Mouse (Mus musculus) midbrain, postnatal 0 days (tissue): ENCODE measurements around the gene Nat8f7. TPM values are rescaled to one million over a fixed set of nuclear protein-coding genes. Genes with fewer than 3 reads are reported as not detected.
"Not testable (repeated sequence)": the region's sequence is repeated elsewhere in the genome, so short reads cannot be mapped to it uniquely, and the experiment has no call there.

Experiments used
- ATAC-seq: fragments of 200-750 bp; cut with Nextera tagmentation; 2 replicates; pipeline ENCODE4 v1.8.0; 2017; ENCODE audit warnings: moderate number of reproducible peaks, mild to moderate bottlenecking, moderate TSS enrichment, moderate library complexity; ENCODE audit not compliant: low FRiP score
- DNase-seq: peaks from one replicate; pipeline ENCODE4 v3.0.0-alpha.2; 2015; ENCODE audit warnings: low spot score
- H3K27ac ChIP-seq: fragments of 300-500 bp; sonication (generic); 2 replicates; pipeline ENCODE4 v1.5.1; 2014; ENCODE audit warnings: low read depth, mild to moderate bottlenecking, low read length, mixed read lengths
- H3K27me3 ChIP-seq: fragments of 300-500 bp; sonication (generic); 2 replicates; pipeline ENCODE4 v1.6.1; 2014; ENCODE audit warnings: low read length, control low read depth, mixed read lengths; ENCODE audit not compliant: insufficient read depth
- H3K36me3 ChIP-seq: fragments of 300-500 bp; sonication (generic); 2 replicates; pipeline ENCODE4 v1.6.1; 2014; ENCODE audit warnings: low read length, control low read depth, mixed read lengths; ENCODE audit not compliant: insufficient read depth
- H3K4me1 ChIP-seq: fragments of 300-500 bp; sonication (generic); 2 replicates; pipeline ENCODE4 v1.6.1; 2014; ENCODE audit warnings: mild to moderate bottlenecking, control low read depth, antibody characterized with exemption, low read length, mixed read lengths; ENCODE audit not compliant: insufficient read depth
- H3K4me2 ChIP-seq: fragments of 300-500 bp; sonication (generic); 2 replicates; pipeline ENCODE4 v1.6.1; 2014; ENCODE audit warnings: low read depth, mild to moderate bottlenecking, low read length, mixed read lengths; ENCODE audit not compliant: poor library complexity, severe bottlenecking
- H3K4me3 ChIP-seq: fragments of 300-500 bp; sonication (generic); 2 replicates; pipeline ENCODE4 v1.5.1; 2014; ENCODE audit warnings: low read depth, mild to moderate bottlenecking, low read length, moderate library complexity
- H3K9ac ChIP-seq: fragments of 300-500 bp; sonication (generic); replicated peaks from 2 replicates; pipeline ENCODE4 v1.6.1; 2014; ENCODE audit warnings: mild to moderate bottlenecking, low read length, moderate library complexity, mixed read lengths; ENCODE audit not compliant: poor library complexity, severe bottlenecking
- H3K9me3 ChIP-seq: fragments of 300-500 bp; sonication (generic); 2 replicates; pipeline ENCODE4 v1.6.1; 2016; ENCODE audit warnings: low read length, control low read depth
- WGBS: fragments of 180-500 bp; shearing (Covaris S2); extraction: QIAGEN DNeasy Blood & Tissue Kit; methylation state at CpG from one replicate; pipeline ENCODE4 v1.1.7; 2014; 5-methylcytosine and 5-hydroxymethylcytosine counted together
- microRNA-seq: library from miRNA; unstranded; fragments of <30 nt; microRNA quantifications from one replicate; pipeline ENCODE4, GENCODE M21; 2016; ENCODE audit warnings: borderline number of aligned reads
- polyA plus RNA-seq: library from polyadenylated mRNA; unstranded; fragments of >200 nt; fragmentation: Nextera tagmentation; extraction: Ambion mirVana; gene quantifications from 2 replicates; pipeline ENCODE4 v1.2.1, GENCODE M21; 2015
- total RNA-seq: library from RNA; depleted of rRNA; stranded (reverse); fragments of >200 nt; gene quantifications from 2 replicates; pipeline ENCODE4 v1.2.3, GENCODE M21; 2014; rRNA removed

Gene Nat8f7
- total RNA-seq (0.93 TPM in 1 of 2 replicates, not detected in the other), polyA plus RNA-seq (0.17 and 0.21 TPM in 2 replicates)

DNA sequence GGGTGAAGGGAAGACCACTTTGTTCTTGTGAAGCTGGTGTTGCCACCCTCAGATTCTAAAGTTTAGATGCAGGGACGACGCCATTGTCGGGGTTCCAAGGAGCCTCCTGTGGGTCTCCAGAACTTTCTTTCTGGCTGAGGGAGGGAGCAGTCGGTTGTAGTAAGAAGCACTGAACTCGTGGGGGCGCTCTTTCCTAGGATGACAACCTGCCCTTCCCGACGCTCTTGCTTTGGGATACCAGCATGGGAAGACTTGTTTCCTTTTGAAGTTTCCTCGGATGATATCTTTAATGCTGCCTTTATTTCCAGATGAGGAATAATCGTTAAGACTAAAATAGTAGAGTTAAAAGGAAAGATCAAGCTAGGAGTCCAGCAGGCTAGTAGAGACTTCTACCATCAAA lies at the start of gene Nat8f7:
Nat8f7 (minus strand) TSS at position 101 of the 400 bp plus-strand sequence.
- H3K27me3 ChIP-seq, H3K9ac ChIP-seq, H3K4me2 ChIP-seq, H3K27ac ChIP-seq, DNase-seq, H3K4me3 ChIP-seq, H3K4me1 ChIP-seq, H3K36me3 ChIP-seq, ATAC-seq, H3K9me3 ChIP-seq: not testable (repeated sequence)
- 79% methylated on average over 9 of the region's 10 CpGs for WGBS

DNA sequence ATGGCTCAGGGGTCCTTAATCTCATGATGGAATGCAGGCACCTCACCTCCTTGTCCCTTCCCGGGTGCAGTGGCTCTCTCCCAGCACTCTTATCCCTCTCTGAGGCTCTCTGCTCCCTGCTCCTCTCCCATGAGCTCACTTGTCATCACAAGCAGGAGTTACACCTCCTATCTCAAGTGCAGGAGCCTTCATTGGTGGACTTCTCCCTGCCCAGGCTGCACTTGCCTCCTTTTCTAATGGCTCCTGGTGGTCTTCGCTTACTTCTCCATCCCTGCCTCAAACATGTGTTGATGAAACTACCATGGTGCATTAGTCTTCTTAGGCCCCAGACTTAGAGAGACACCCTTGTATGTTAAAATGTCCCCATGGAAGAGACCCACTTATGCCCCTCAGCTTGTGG lies 49.7 kb upstream of the Nat8f7 start:
- not testable (repeated sequence) for H3K4me3 ChIP-seq, DNase-seq, H3K36me3 ChIP-seq, H3K9me3 ChIP-seq, H3K4me1 ChIP-seq, ATAC-seq, H3K27ac ChIP-seq, H3K4me2 ChIP-seq, H3K9ac ChIP-seq, H3K27me3 ChIP-seq
- WGBS, result 100% methylated on average over 1 of the region's 2 CpGs

DNA sequence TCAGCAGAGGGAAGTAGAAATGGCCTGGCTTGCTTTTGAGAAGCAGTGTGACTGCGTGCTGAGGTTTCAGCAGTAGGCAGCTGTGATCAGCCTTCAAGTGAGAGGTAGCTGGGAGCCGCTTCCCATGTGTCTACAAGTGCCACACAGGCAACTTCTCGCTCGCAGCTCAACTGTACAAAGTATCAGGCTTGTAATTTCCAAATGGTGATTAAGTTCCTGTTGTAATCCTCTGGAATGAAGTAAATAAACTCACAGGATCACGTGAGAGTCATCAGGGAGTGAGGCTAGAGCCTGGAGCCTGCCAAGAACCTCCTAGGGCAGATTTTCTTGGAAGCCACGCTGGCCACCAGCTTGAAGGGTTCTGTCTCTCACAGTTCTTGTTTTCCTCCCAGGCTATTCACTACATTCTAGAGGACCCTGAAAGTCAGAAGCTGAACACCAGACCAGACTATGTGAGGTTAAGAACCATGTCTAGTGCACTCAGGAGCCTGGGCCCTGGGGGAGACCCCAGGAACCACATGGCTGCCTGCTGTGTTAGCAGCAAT lies 42.8 kb upstream of the Nat8f7 start:
- DNase-seq, ATAC-seq: not testable (repeated sequence)

GRCm38 (mm10) chr6:85709607-85710006 lies 3.4 kb downstream of the Nat8f7 start:
- not testable (repeated sequence) for ATAC-seq
- WGBS, result no CpG with 5 or more reads among the region's 1 CpGs

More for the DNA sequence above, 42.8 kb upstream of the Nat8f7 start:
- 55% methylated on average over 3 of the region's 6 CpGs for whole genome bisulfite sequencing
- H3K4me2 ChIP-seq, H3K9me3 ChIP-seq, H3K27me3 ChIP-seq, H3K9ac ChIP-seq, H3K36me3 ChIP-seq, H3K27ac ChIP-seq, H3K4me3 ChIP-seq, H3K4me1 ChIP-seq: not testable (repeated sequence)

GRCm38 (mm10) chr6:85709206-85709605 lies 3.8 kb downstream of the Nat8f7 start:
- 95% methylated on average over 5 of the region's 5 CpGs for WGBS

More at GRCm38 (mm10) chr6:85709607-85710006, 3.4 kb downstream of the Nat8f7 start:
- H3K27ac ChIP-seq, H3K27me3 ChIP-seq, DNase-seq, H3K36me3 ChIP-seq, H3K9ac ChIP-seq, H3K4me3 ChIP-seq, H3K4me2 ChIP-seq, H3K9me3 ChIP-seq, H3K4me1 ChIP-seq: not testable (repeated sequence)

DNA sequence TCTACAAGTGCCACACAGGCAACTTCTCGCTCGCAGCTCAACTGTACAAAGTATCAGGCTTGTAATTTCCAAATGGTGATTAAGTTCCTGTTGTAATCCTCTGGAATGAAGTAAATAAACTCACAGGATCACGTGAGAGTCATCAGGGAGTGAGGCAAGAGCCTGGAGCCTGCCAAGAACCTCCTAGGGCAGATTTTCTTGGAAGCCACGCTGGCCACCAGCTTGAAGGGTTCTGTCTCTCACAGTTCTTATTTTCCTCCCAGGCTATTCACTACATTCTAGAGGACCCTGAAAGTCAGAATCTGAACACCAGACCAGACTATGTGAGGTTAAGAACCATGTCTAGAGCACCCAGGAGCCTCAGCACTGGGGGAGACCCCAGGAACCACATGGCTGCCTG lies 11.1 kb downstream of the Nat8f7 start:
- not testable (repeated sequence) for H3K27me3 ChIP-seq, H3K9me3 ChIP-seq, H3K4me3 ChIP-seq, H3K9ac ChIP-seq, H3K4me1 ChIP-seq, DNase-seq, ATAC-seq, H3K27ac ChIP-seq, H3K4me2 ChIP-seq, H3K36me3 ChIP-seq
- 74% methylated on average over 2 of the region's 4 CpGs for WGBS

More at GRCm38 (mm10) chr6:85709206-85709605, 3.8 kb downstream of the Nat8f7 start:
- H3K36me3 ChIP-seq, H3K4me2 ChIP-seq, DNase-seq, H3K9ac ChIP-seq, H3K27ac ChIP-seq, H3K9me3 ChIP-seq, H3K4me3 ChIP-seq, H3K27me3 ChIP-seq, ATAC-seq, H3K4me1 ChIP-seq: not testable (repeated sequence)

Small RNA genes within 50 kb of the gene (microRNA-seq; reads per million reads assigned to microRNA genes)
- gene Gm27317, result not detected

Other genes with a start within 250 kb of the Nat8f7 start
- gene Fbxo41, start 210.2 kb downstream of the Nat8f7 start, total RNA-seq, result 58.1 and 67.3 TPM in 2 replicates
- 12.1 and 13.3 TPM in 2 replicates for gene Fbxo41, start 210.2 kb downstream of the Nat8f7 start, polyA plus RNA-seq
- gene Egr4, start 199.6 kb downstream of the Nat8f7 start, total RNA-seq, result 0.77 and 0.90 TPM in 2 replicates
- gene Egr4, start 199.6 kb downstream of the Nat8f7 start, polyA plus RNA-seq, result 0.12 and 0.19 TPM in 2 replicates
- gene Alms1, start 125.7 kb downstream of the Nat8f7 start, total RNA-seq, result 15.3 and 19.8 TPM in 2 replicates
- 1.9 and 2.5 TPM in 2 replicates for gene Alms1, start 125.7 kb downstream of the Nat8f7 start, polyA plus RNA-seq
- 0.16 and 0.19 TPM in 2 replicates for gene Nat8f3, start 52.5 kb upstream of the Nat8f7 start, total RNA-seq
- 0.21 and 0.38 TPM in 2 replicates for gene Nat8f3, start 52.5 kb upstream of the Nat8f7 start, polyA plus RNA-seq
- 1.1 TPM in 1 of 2 replicates, not detected in the other for gene Nat8f6, start 107.7 kb upstream of the Nat8f7 start, total RNA-seq
- gene Nat8f6, start 107.7 kb upstream of the Nat8f7 start, polyA plus RNA-seq, result not detected in 2 replicates
- gene Nat8f5, start 107.8 kb upstream of the Nat8f7 start, total RNA-seq, result 0.49 TPM in 1 of 2 replicates, not detected in the other
- 0.52 and 0.73 TPM in 2 replicates for gene Nat8f5, start 107.8 kb upstream of the Nat8f7 start, polyA plus RNA-seq
- 0.49 TPM in 1 of 2 replicates, not detected in the other for gene Nat8, start 118.9 kb upstream of the Nat8f7 start, total RNA-seq
- gene Nat8, start 118.9 kb upstream of the Nat8f7 start, polyA plus RNA-seq, result 0.54 and 0.91 TPM in 2 replicates
- gene Nat8f2, start 156.0 kb upstream of the Nat8f7 start, total RNA-seq, result not detected in 2 replicates
- gene Nat8f2, start 156.0 kb upstream of the Nat8f7 start, polyA plus RNA-seq, result 0.06 TPM in 1 of 2 replicates, not detected in the other
- 4.9 and 6.2 TPM in 2 replicates for gene Nat8f4, start 191.7 kb upstream of the Nat8f7 start, total RNA-seq
- 5.6 and 6.4 TPM in 2 replicates for gene Nat8f4, start 191.7 kb upstream of the Nat8f7 start, polyA plus RNA-seq
- 43.7 and 44.3 TPM in 2 replicates for gene Tprkb, start 198.7 kb upstream of the Nat8f7 start, total RNA-seq
- 51.7 and 61.5 TPM in 2 replicates for gene Tprkb, start 198.7 kb upstream of the Nat8f7 start, polyA plus RNA-seq
- gene Nat8f1, start 202.5 kb upstream of the Nat8f7 start, total RNA-seq, result 9.3 and 11.2 TPM in 2 replicates
- 19.8 and 19.9 TPM in 2 replicates for gene Nat8f1, start 202.5 kb upstream of the Nat8f7 start, polyA plus RNA-seq
- gene Dusp11, start 248.5 kb upstream of the Nat8f7 start, total RNA-seq, result 82.8 and 90.2 TPM in 2 replicates
- 26.0 and 36.0 TPM in 2 replicates for gene Dusp11, start 248.5 kb upstream of the Nat8f7 start, polyA plus RNA-seq